Mouse (Mus musculus) MEL (cell line): ENCODE measurements at regions not wholly inside any gene's neighbourhood (a gene's known extent, or its start where the extent isn't known, plus 50 kb on each side); places are given as distances from the start of the nearest gene placed in this dataset.

Source experiments
- DNase-seq: peaks from one replicate; pipeline ENCODE4 v3.0.0; 2011; ENCODE audit warnings: low read depth, low spot score
- H3K27ac ChIP-seq: 2 replicates; pipeline ENCODE4 v1.5.1; 2012; ENCODE audit warnings: low read depth, mild to moderate bottlenecking, control low read depth, low read length, moderate library complexity; ENCODE audit not compliant: control insufficient read depth
- H3K27me3 ChIP-seq, 2 experiments: fragments of 150-350 bp in 1 of 2; sonication (generic) in 1 of 2; 2 replicates each; pipeline ENCODE4 v1.6.1; 2012; ENCODE audit warnings: low read length in 2 of 2, mild to moderate bottlenecking in 2 of 2, improper control_type of control experiment in 1 of 2, moderate library complexity in 1 of 2; ENCODE audit not compliant: insufficient read depth in 2 of 2, control insufficient read depth in 1 of 2
- H3K36me3 ChIP-seq, 2 experiments: 2 replicates each; pipeline ENCODE4 v1.6.1; 2012 to 2014; ENCODE audit warnings: low read length in 2 of 2, improper control_type of control experiment in 1 of 2, inconsistent platforms in 1 of 2, mild to moderate bottlenecking in 1 of 2; ENCODE audit not compliant: insufficient read depth in 2 of 2, control insufficient read depth in 1 of 2
- H3K4me1 ChIP-seq, 2 experiments: fragments of 150-350 bp in 1 of 2; sonication (generic) in 1 of 2; 2 replicates each; pipeline ENCODE4 v1.6.1; 2012; ENCODE audit warnings: low read length in 2 of 2, improper control_type of control experiment in 1 of 2, mild to moderate bottlenecking in 1 of 2; ENCODE audit not compliant: insufficient read depth in 2 of 2, control insufficient read depth in 1 of 2
- H3K4me3 ChIP-seq, 2 experiments: fragments of 150-350 bp in 1 of 2; sonication (generic) in 1 of 2; 2 replicates each; pipeline ENCODE4 v1.5.1; 2012; ENCODE audit warnings: low read depth in 2 of 2, low read length in 2 of 2, mild to moderate bottlenecking in 2 of 2, moderate library complexity in 2 of 2, control low read depth in 1 of 2, improper control_type of control experiment in 1 of 2; ENCODE audit not compliant: control insufficient read depth in 1 of 2, insufficient read depth in 1 of 2
- H3K79me2 ChIP-seq: 2 replicates; pipeline ENCODE4 v1.6.1; 2012; ENCODE audit warnings: mild to moderate bottlenecking, low read length, moderate library complexity; ENCODE audit not compliant: control insufficient read depth, poor library complexity, insufficient read depth
- H3K9ac ChIP-seq: 2 replicates; pipeline ENCODE4 v1.6.1; 2012; ENCODE audit warnings: low read depth, mild to moderate bottlenecking, control low read depth, low read length, moderate library complexity; ENCODE audit not compliant: control insufficient read depth, poor library complexity, severe bottlenecking
- H3K9me3 ChIP-seq: fragments of 150-350 bp; sonication (generic); replicated peaks from 2 replicates; pipeline ENCODE4 v1.6.1; 2012; ENCODE audit warnings: mild to moderate bottlenecking, low read length, improper control_type of control experiment, moderate library complexity; ENCODE audit not compliant: insufficient read depth
- BHLHE40 ChIP-seq: IDR thresholded peaks from 2 replicates; pipeline ENCODE4 v1.6.1; 2012; ENCODE audit warnings: low read depth, mild to moderate bottlenecking, inconsistent platforms, low read length, improper control_type of control experiment, borderline replicate concordance
- CHD2 ChIP-seq: IDR thresholded peaks from 2 replicates; pipeline ENCODE4 v1.6.1; 2011; ENCODE audit warnings: low read length, improper control_type of control experiment
- CTCF ChIP-seq, 3 experiments: IDR thresholded peaks in 2 of 3; conservative IDR thresholded peaks in 1 of 3; 2 replicates each; pipeline ENCODE4 v1.5.1; 2011 to 2012; ENCODE audit warnings: low read length in 3 of 3, low read depth in 2 of 3, mild to moderate bottlenecking in 2 of 3, improper control_type of control experiment in 1 of 3, inconsistent platforms in 1 of 3, mixed read lengths in 1 of 3, moderate library complexity in 1 of 3; ENCODE audit not compliant: control insufficient read depth in 1 of 3, insufficient read depth in 1 of 3, poor library complexity in 1 of 3, severe bottlenecking in 1 of 3
- E2F4 ChIP-seq: IDR thresholded peaks from 2 replicates; pipeline ENCODE4 v1.6.1; 2011; ENCODE audit warnings: low read depth, low read length, improper control_type of control experiment, borderline replicate concordance
- ELF1 ChIP-seq: IDR thresholded peaks from 2 replicates; pipeline ENCODE4 v1.6.1; 2014; ENCODE audit warnings: low read depth, mild to moderate bottlenecking, inconsistent platforms, low read length, improper control_type of control experiment, moderate library complexity
- EP300 ChIP-seq, 2 experiments: IDR thresholded peaks; 2 replicates each; pipeline ENCODE4 v1.6.1; 2011; ENCODE audit warnings: improper control_type of control experiment in 2 of 2, low read length in 2 of 2, low read depth in 1 of 2, mild to moderate bottlenecking in 1 of 2
- ETS1 ChIP-seq: IDR thresholded peaks from 2 replicates; pipeline ENCODE4 v1.6.1; 2012; ENCODE audit warnings: low read depth, mild to moderate bottlenecking, inconsistent platforms, low read length, improper control_type of control experiment, moderate library complexity
- KAT2A ChIP-seq: conservative IDR thresholded peaks from 2 replicates; pipeline ENCODE4 v1.6.1; 2012; ENCODE audit warnings: low read depth, low read length, improper control_type of control experiment, inconsistent platforms
- MAX ChIP-seq: IDR thresholded peaks from 2 replicates; pipeline ENCODE4 v1.6.1; 2011; ENCODE audit warnings: low read length, improper control_type of control experiment
- MAZ ChIP-seq: IDR thresholded peaks from 2 replicates; pipeline ENCODE4 v1.6.1; 2012; ENCODE audit warnings: low read depth, mild to moderate bottlenecking, inconsistent platforms, low read length, improper control_type of control experiment
- MXI1 ChIP-seq: IDR thresholded peaks from 2 replicates; pipeline ENCODE4 v1.6.1; 2011; ENCODE audit warnings: mild to moderate bottlenecking, low read depth, low read length, improper control_type of control experiment
- MYB ChIP-seq: IDR thresholded peaks from 2 replicates; pipeline ENCODE4 v1.6.1; 2011; ENCODE audit warnings: mild to moderate bottlenecking, low read depth, low read length, improper control_type of control experiment
- MYC ChIP-seq: IDR thresholded peaks from 2 replicates; pipeline ENCODE4 v1.6.1; 2011; ENCODE audit warnings: low read depth, mild to moderate bottlenecking, low read length, improper control_type of control experiment, moderate library complexity
- NRF1 ChIP-seq: IDR thresholded peaks from 2 replicates; pipeline ENCODE4 v1.6.1; 2014; ENCODE audit warnings: low read depth, mild to moderate bottlenecking, inconsistent platforms, low read length, improper control_type of control experiment, moderate library complexity; ENCODE audit not compliant: poor library complexity, insufficient read depth, severe bottlenecking
- POLR2A ChIP-seq, 2 experiments: IDR thresholded peaks; 2 replicates each; pipeline ENCODE4 v1.6.1; 2011 to 2012; ENCODE audit warnings: low read length in 2 of 2, mild to moderate bottlenecking in 2 of 2, control low read depth in 1 of 2, improper control_type of control experiment in 1 of 2, low read depth in 1 of 2, moderate library complexity in 1 of 2; ENCODE audit not compliant: control insufficient read depth in 1 of 2, insufficient read depth in 1 of 2, poor library complexity in 1 of 2
- POLR2AphosphoS2 ChIP-seq: IDR thresholded peaks from 2 replicates; pipeline ENCODE4 v1.6.1; 2011; ENCODE audit warnings: low read length, improper control_type of control experiment
- POLR2AphosphoS5 ChIP-seq: IDR thresholded peaks from 2 replicates; pipeline ENCODE4 v1.6.1; 2012; ENCODE audit warnings: low read depth, borderline replicate concordance, mild to moderate bottlenecking, inconsistent platforms, low read length, moderate library complexity, mixed read lengths
- RCOR1 ChIP-seq: IDR thresholded peaks from 2 replicates; pipeline ENCODE4 v1.6.1; 2012; ENCODE audit warnings: low read depth, mild to moderate bottlenecking, inconsistent platforms, low read length, improper control_type of control experiment
- SIN3A ChIP-seq: IDR thresholded peaks from 2 replicates; pipeline ENCODE4 v1.6.1; 2012; ENCODE audit warnings: low read length, improper control_type of control experiment, inconsistent platforms
- SMC3 ChIP-seq: IDR thresholded peaks from 2 replicates; pipeline ENCODE4 v1.6.1; 2011; ENCODE audit warnings: low read depth, low read length, improper control_type of control experiment
- TAL1 ChIP-seq: IDR thresholded peaks from 2 replicates; pipeline ENCODE4 v1.6.1; 2012; ENCODE audit warnings: mild to moderate bottlenecking, inconsistent platforms, low read length, moderate library complexity, mixed read lengths
- TBP ChIP-seq: IDR thresholded peaks from 2 replicates; pipeline ENCODE4 v1.8.0; 2011; ENCODE audit warnings: low read depth, low read length, improper control_type of control experiment
- TCF12 ChIP-seq: IDR thresholded peaks from 2 replicates; pipeline ENCODE4 v1.6.1; 2014; ENCODE audit warnings: low read depth, mild to moderate bottlenecking, inconsistent platforms, low read length, improper control_type of control experiment, moderate library complexity
- UBTF ChIP-seq: IDR thresholded peaks from 2 replicates; pipeline ENCODE4 v1.6.1; 2012; ENCODE audit warnings: low read depth, mild to moderate bottlenecking, inconsistent platforms, low read length, improper control_type of control experiment, moderate library complexity, borderline replicate concordance; ENCODE audit not compliant: insufficient read depth
- USF1 ChIP-seq: IDR thresholded peaks from 2 replicates; pipeline ENCODE4 v1.6.1; 2014; ENCODE audit warnings: low read depth, mild to moderate bottlenecking, inconsistent platforms, low read length, improper control_type of control experiment, moderate library complexity
- ZC3H11A ChIP-seq: IDR thresholded peaks from 2 replicates; pipeline ENCODE4 v1.6.1; 2012; ENCODE audit warnings: low read depth, mild to moderate bottlenecking, inconsistent platforms, low read length, improper control_type of control experiment
- ZKSCAN1 ChIP-seq: IDR thresholded peaks from 2 replicates; pipeline ENCODE4 v1.6.1; 2012; ENCODE audit warnings: low read depth, mild to moderate bottlenecking, inconsistent platforms, low read length, improper control_type of control experiment, moderate library complexity

DNA sequence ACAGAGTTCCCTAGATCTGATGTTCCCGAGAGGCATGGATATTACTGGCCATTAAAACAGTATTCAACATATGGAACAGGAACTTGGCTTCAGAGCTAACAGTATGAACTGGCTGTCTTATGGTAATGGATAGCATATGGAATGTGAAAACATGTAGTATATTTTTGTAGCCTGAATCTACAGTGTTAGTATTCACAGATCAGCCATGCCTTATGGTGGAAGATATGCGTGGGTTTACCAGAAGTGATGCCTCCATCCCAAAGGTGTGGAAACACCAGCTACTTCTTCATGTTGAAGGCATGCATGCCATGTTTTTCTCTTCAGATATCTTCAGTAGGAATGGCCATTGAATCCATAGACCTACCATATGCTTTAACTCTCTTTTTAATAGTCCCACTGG lies 444.6 kb downstream of the Mdfic start:
- H3K4me3 ChIP-seq = no peak overlapping the region
- no peaks in the 10 kb centered on the region for H3K79me2 ChIP-seq
- H3K27ac ChIP-seq = no peak overlapping the region
- H3K27me3 ChIP-seq = no peaks in the 10 kb centered on the region
- H3K4me1 ChIP-seq = no peaks in the 10 kb centered on the region
- no peaks in the 10 kb centered on the region for H3K9me3 ChIP-seq
- TF ChIP-seq POLR2AphosphoS5 (no peak), MXI1 (no peak)
- TF ChIP-seq, all 39 proteins: peak for 0
- no peak overlapping the region for H3K9ac ChIP-seq
- no peak for DNase-seq
- H3K36me3 ChIP-seq = no peaks in the 10 kb centered on the region

GRCm38 (mm10) chr6:16171871-16172270 lies 451.4 kb downstream of the Mdfic start:
- H3K9me3 ChIP-seq = no peaks in the 10 kb centered on the region
- DNase-seq = no peak
- H3K4me3 ChIP-seq = no peak overlapping the region
- H3K36me3 ChIP-seq = no peaks in the 10 kb centered on the region
- H3K27me3 ChIP-seq = no peaks in the 10 kb centered on the region
- H3K9ac ChIP-seq = no peak overlapping the region
- H3K79me2 ChIP-seq = no peaks in the 10 kb centered on the region
- no peak overlapping the region for H3K27ac ChIP-seq
- H3K4me1 ChIP-seq = no peaks in the 10 kb centered on the region
- TF ChIP-seq MYC (no peak), KAT2A (no peak), BHLHE40 (no peak), MAZ (no peak), RCOR1 (no peak), ELF1 (no peak), POLR2AphosphoS2 (no peak), USF1 (no peak), POLR2A (IDR thresholded peaks at IDR 0.05; ENCODE audit: control insufficient read depth in 1 of 2, insufficient read depth in 1 of 2, low read depth in 1 of 2, low read length in 2 of 2, poor library complexity in 1 of 2) (no peak), UBTF (no peak), MAX (no peak), TAL1 (no peak), SMC3 (no peak), CTCF (IDR thresholded peaks at IDR 0.05 in 2 of 3, conservative IDR thresholded peaks at IDR 0.05 in 1 of 3; ENCODE audit: control insufficient read depth in 1 of 3, insufficient read depth in 1 of 3, low read depth in 2 of 3, low read length in 3 of 3, poor library complexity in 1 of 3, severe bottlenecking in 1 of 3) (no peak)
- TF ChIP-seq, all 39 proteins: peak for 0

DNA sequence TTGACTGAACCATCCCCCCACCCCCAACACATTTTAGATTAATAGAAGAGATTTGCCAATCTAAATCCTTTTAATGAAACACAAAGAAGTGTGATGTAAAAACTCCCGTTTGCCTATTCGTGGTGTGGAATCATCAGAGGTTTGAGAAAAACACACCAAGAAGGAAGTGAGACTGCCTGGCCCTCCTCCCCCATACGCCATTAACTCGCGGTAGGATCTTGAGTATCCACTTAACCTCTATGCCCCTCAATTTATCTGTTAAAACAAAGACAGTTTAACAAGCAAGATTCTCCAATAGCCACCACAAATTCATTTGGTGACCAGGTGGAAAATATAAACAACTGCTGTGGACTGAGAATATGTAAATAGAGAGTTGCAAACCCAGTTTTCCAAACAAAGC lies 456.9 kb downstream of the Mdfic start:
- Histone ChIP-seq H3K36me3 (no peaks in the 10 kb centered on the region), H3K27me3 (no peaks in the 10 kb centered on the region), H3K4me3 (no peak overlapping the region), H3K79me2 (no peaks in the 10 kb centered on the region), H3K27ac (no peak overlapping the region), H3K4me1 (no peaks in the 10 kb centered on the region)
- DNase-seq = no peak
- no peak for TF ChIP-seq EP300 (IDR thresholded peaks at IDR 0.05; ENCODE audit: low read depth in 1 of 2, low read length in 2 of 2)
- no peak for TF ChIP-seq ZKSCAN1
- TF ChIP-seq BHLHE40 = no peak
- no peak for TF ChIP-seq MYC
- no peak for TF ChIP-seq RCOR1
- no peak for TF ChIP-seq ETS1
- TF ChIP-seq USF1 = no peak
- TF ChIP-seq TBP = no peak
- no peak for TF ChIP-seq NRF1
- no peak for TF ChIP-seq UBTF
- TF ChIP-seq CHD2 = no peak
- no peak for TF ChIP-seq SIN3A
- no peak for TF ChIP-seq MYB
- no peak for TF ChIP-seq ZC3H11A
- TF ChIP-seq TAL1 = no peak
- no peak for TF ChIP-seq E2F4
- no peak for TF ChIP-seq TCF12
- TF ChIP-seq, all 39 proteins: peak for 0
- Histone ChIP-seq H3K9me3 (no peaks in the 10 kb centered on the region), H3K9ac (no peak overlapping the region)
